Mouse (Mus musculus): Measurements from ENCODE around the gene Grem2. TPM values are rescaled to one million over a fixed set of nuclear protein-coding genes. Genes with fewer than 3 reads are reported as not detected.

Gene Grem2
- total RNA-seq (2021) = 0.33 and 0.62 TPM in 2 replicates
- long read RNA-seq, partial matches to known transcripts = 0 of 4 reads
- long read RNA-seq, other reads (novel, unspliced or antisense) = 3 of 4 reads

GRCm38 (mm10) chr1:174921298-174921955, at the start of gene Grem2:
Grem2 (minus strand) TSS chr1:174921819.
- peak; percentile 31 for DNase-seq

DNA sequence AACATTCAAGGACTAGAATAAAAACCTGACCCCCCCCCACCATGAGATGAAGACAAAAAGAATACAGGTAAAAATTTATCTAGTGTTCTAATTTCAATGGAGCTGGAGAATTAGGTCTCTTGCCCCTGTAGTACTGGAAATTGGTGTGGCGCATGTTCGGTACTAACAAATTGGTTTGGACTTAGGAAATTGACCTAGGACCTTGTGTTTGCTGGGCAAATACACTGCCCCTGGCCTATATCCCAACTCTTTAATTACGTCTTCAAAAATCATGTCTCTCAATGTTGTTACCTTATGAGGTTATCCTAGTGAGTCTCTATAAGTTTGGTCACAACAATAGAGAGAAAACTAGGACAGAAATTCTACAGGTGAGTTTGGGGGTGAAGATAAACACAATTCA, 38.2 kb upstream of the Grem2 start:
- no peak for DNase-seq

DNA sequence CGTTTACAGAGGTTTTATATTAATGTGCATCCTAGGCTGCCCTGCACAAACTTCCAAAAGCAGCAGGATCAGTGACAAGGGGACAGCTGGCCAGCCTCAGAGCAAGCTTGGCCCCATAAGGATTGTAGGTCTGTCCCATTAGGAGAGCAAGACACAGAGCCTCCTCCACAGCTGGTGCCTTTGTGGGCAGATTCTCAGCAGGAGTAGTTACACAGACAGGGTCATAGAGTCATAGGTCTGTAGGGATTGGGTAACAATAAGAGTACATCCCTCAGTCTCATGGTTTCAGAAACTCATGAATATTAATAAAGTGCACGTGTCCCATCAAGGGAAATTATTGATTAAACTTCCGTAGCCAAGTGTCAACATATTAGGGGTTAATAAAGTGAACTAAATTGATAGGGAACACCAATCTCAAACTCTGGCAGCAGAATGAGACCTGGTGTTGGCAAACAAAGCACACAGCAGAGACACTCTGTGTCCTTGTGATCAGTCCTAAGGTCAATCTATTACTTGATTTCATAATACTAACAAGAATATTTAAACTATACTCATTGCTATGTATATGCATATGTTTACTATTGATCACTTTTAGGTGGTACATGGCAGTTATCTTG, 9.5 kb upstream of the Grem2 start:
- no peak for DNase-seq

DNA sequence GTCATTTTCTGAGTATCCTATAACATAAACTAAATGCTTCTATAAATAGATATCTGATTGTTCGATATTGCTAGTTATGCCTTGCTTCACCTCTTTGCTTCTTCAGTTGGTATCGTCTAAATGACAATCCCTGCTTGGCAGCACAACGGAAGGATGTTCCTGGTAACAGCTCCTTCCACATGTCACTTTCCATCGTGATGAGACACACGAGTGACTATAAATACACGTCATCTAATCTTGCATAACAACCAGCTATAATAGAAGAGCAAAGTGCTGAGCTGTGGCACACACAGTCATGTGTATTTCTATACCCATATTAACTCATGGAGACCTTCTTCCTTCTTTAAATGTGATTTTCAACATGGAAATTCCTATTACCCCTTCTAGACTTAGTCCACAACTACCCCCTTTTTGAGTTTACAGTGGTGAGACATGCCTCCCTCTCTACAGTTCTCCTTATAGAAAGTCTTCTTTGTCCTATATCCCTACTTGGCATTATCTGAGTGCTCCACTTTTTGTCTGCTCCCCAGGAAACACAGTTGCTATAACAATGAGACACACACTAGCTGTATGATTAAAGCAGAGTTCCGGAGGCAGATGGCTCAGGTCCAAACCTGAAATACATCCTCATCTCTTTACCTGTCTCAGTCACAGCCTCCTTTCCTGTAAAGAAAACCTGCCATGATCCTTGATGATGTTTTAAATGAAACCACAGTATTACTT, 8.0 kb upstream of the Grem2 start:
- DNase-seq = no peak

GRCm38 (mm10) chr1:174918949-174919348, 2.7 kb downstream of the Grem2 start:
- DNase-seq = no peak

DNA sequence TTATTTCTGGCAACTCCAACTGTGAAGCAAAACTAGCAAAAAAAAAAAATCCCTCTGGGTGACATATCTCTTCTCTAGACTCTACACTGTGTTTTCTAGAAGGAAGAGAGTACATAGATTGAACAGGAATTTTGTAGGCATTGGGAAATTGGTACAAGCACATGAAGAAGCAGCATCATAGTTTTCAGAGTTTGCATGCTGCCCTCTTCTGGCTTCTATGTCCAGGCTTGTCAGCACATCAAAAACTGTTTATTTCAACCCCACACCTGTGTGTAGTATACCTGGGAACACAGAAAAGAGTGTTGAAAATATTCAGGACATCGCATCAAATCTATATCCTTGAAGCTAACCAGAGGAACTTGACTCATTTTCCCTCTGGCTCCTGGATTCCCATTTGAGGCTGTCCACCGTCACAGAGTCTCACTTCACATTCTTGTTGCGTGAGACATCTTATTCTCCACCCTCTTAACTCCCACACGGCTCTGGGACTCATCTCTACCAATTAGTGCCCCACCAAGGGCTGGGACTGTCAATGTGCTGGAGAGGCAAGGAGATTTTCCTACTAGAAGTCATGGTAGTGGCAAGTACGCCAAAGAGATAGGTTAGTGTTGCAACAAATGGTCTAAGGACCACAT, 3.3 kb downstream of the Grem2 start:
- DNase-seq = no peak

DNA sequence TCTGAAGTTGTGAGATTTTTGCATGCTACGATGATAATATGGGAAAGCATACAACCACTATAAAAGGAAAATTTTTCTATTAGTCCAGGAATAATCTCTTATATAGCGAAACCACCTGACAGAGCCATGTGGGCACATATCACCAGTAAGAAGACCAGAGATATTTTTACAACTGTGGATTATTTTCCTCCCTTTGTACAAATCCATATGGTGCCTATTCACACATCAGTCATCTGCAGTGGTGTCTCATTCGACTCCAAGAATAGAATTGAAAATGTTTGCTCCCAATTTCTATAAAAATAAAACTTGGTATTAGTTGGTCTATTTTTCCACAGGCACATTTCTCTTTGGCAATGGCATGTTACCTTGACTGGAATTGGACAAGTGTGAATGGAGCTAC, 11.8 kb downstream of the Grem2 start:
- no peak for DNase-seq

- DNase-seq = no peak
Measured at GRCm38 (mm10) chr1:174908232-174908631, 13.4 kb downstream of the Grem2 start.

- DNase-seq = no peak
Measured at GRCm38 (mm10) chr1:174907637-174908036, 14.0 kb downstream of the Grem2 start.

DNA sequence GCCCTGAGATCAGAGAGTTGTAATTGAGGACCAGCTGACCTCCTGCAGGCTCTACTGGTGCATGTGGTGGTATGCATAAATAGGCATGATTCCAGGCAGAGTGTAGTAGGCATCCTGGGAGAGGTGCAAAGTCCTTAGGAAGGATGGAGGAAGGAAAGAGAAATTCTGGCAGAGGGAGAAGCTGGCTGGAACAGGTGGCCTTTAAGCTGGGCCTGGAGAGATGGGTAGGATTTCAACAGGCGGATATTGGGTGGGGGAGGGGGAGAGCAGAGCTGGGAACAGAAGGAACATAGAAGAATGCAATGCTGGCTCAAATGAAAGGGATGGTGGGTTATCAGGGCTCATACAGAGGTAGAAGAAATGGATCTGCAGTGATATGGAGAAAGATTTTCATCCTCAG, 18.9 kb downstream of the Grem2 start:
- no peak for DNase-seq

- no peak for DNase-seq
Measured at GRCm38 (mm10) chr1:174892471-174892870, 29.1 kb downstream of the Grem2 start.

- no peak for DNase-seq
Measured at GRCm38 (mm10) chr1:174888684-174889405, 32.8 kb downstream of the Grem2 start.

- DNase-seq = no peak
Measured at GRCm38 (mm10) chr1:174888073-174888472, 33.5 kb downstream of the Grem2 start.

GRCm38 (mm10) chr1:174882496-174882895, 39.1 kb downstream of the Grem2 start:
- no peak for DNase-seq

DNA sequence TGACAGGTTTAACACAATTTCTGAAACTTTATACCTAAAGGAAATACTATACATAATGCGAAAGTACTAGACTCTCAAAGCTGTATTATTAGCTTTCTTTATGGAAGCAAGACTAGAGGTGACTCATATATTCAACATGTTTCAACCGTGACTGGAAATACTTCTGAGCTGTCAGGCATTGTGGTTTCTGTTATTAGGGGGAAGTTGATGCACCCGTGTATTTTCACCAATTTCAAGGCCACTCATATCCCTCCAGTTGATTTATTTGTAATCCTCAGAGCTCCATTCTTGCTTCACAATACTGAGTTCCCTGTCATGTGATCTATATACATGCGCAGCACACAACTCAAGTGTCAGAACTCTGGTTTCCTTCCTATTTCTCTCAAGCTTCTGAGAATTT, 46.4 kb downstream of the Grem2 start:
- DNase-seq = no peak

DNA sequence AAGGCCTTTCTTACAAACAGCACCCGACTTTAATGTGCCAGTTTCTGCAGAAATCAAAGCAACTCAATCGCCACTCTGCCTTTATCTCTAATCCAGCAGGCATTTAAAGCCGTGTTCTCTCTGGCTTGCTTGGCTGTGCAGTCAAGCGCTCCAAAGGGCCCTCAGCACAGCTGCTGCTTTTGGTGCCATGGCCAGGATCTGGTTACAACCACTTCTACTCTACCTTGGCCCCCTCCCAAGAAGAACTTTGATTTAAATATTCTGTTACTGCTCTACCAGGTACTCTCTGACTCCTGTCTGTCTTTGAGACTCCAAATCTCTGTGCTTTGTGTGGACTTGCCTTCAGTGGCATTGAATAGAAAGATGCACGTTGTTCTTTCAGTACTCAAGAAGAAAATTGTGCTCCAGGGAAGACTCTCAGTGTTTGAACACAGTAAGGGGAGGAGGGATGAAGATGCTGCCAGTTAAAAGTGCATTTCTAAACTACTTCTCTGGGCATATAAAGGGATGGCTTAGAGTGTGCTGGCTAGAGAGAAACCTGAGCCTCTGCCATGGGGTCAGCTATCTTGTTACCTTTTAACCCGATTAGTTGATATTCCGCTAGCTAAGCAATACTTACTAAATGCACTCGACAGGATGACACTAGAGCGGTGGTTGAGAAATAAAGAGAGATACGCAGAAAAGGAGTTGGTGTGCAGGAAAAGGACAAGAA, 61.1 kb downstream of the Grem2 start:
- no peak for DNase-seq

- DNase-seq = no peak
Measured at GRCm38 (mm10) chr1:174856188-174856587, 65.4 kb downstream of the Grem2 start.

GRCm38 (mm10) chr1:174844786-174845185, 76.8 kb downstream of the Grem2 start:
- DNase-seq = no peak

DNA sequence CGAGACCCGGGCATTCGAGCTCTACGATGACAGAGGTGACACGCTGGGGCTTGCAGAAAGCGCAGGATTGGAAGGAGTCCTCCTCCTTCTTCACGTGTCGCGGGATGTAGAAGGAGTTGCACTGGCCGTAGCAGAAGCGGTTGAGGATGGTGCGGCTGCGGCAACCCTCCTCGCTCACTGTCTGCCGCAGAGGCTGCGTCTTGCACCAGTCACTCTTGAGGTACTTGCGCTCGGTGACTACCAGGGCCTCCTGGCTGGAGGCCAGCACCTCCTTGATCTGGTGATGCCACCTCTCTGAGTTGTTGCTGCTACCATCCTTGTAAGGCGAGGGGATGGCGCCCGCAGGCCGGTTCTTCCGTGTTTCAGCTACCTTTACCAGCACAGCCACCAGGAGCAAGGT, 84.8 kb downstream of the Grem2 start:
- DNase-seq = no peak

DNA sequence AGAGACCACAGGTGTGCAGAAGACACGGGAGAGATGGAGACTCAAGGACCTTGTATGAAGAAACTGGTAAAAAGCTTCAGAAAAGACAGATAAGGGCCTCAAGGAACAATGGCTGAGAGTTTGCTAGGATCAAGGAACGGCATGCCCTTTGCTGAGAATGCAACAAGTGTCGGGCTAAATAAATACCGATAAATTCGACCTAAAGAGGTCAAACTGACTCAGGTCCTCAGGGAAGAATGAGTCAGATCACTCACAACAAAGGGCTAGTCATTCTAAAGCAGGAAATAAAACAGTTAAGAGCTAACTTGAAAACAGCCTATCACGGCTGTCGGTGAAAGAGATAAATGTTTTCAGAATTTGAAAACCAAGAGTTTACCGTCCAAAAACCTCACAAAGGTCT, 95.1 kb downstream of the Grem2 start:
- no peak for DNase-seq

- no peak for DNase-seq
Measured at GRCm38 (mm10) chr1:174811846-174812245, 109.8 kb downstream of the Grem2 start.

DNA sequence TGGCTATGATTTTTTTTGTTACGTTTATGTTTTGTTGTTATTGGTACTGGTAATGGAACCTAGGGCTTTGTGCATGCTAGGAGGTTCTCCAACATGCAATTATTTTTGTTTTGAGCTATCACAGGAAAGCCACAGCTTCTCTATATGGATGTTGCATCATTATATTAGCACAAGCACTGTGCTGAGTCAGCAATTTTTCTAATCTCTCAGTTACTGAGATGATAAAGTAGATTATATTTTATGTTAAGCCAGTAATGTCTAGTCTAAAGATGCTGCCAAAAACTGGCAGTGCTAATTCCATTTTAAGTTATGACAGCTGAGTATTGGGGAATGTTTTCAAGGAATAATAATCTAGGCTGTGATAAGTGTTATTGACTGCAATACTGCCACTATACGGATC, 133.0 kb downstream of the Grem2 start:
- no peak for DNase-seq

Data from adrenal gland, postnatal 25 days (tissue).